Mouse (Mus musculus) lung, postnatal 14 days (tissue): ENCODE measurements around the gene Efna4.
A peak's percentile ranks its signal among the peaks of the same experiment; 100 is the strongest.

Source experiments
- DNase-seq: peaks from one replicate; pipeline ENCODE4 v3.0.0; 2021

The Efna4 gene

GRCm38 (mm10) chr3:89361675-89362074, 23.8 kb upstream of the Efna4 start, which contains the start of gene Dcst2:
TSS of gene Dcst2 (plus strand) at chr3:89361975.
- DNase-seq: no peak

- DNase-seq: no peak
These were observed 22.4 kb upstream of the Efna4 start for GRCm38 (mm10) chr3:89360237-89360636.

GRCm38 (mm10) chr3:89359630-89360029, 21.8 kb upstream of the Efna4 start:
- DNase-seq: no peak

GRCm38 (mm10) chr3:89356029-89356428, 18.2 kb upstream of the Efna4 start:
- no peak for DNase-seq

GRCm38 (mm10) chr3:89355512-89355902, 17.7 kb upstream of the Efna4 start:
- no peak for DNase-seq

- DNase-seq: peak; percentile 93
These were observed 17.1 kb upstream of the Efna4 start for GRCm38 (mm10) chr3:89354816-89355511.

- DNase-seq: no peak
These were observed 13.4 kb upstream of the Efna4 start for GRCm38 (mm10) chr3:89351271-89351670.

- peak; percentile 93 for DNase-seq
These were observed 12.2 kb upstream of the Efna4 start, which contains the start of gene Adam15 for GRCm38 (mm10) chr3:89349869-89350501. TSS of gene Adam15 (minus strand) at chr3:89349996.

- DNase-seq: peak; percentile 72
These were observed 11.4 kb upstream of the Efna4 start for GRCm38 (mm10) chr3:89348911-89349868.

- DNase-seq: no peak
These were observed 10.1 kb upstream of the Efna4 start for GRCm38 (mm10) chr3:89347916-89348315.

GRCm38 (mm10) chr3:89346815-89347540, 9.2 kb upstream of the Efna4 start:
- no peak for DNase-seq

GRCm38 (mm10) chr3:89343279-89343678, 5.5 kb upstream of the Efna4 start:
- no peak for DNase-seq

- DNase-seq: no peak
These were observed 4.0 kb upstream of the Efna4 start for GRCm38 (mm10) chr3:89341794-89342193.

GRCm38 (mm10) chr3:89340465-89340864, 2.6 kb upstream of the Efna4 start:
- peak; percentile 84 for DNase-seq

GRCm38 (mm10) chr3:89339416-89339815, 1.6 kb upstream of the Efna4 start:
- DNase-seq: peak; percentile 76

GRCm38 (mm10) chr3:89337062-89337720, 637 bp downstream of the Efna4 start:
- no peak for DNase-seq

- DNase-seq: no peak
These were observed 1.3 kb downstream of the Efna4 start for GRCm38 (mm10) chr3:89336529-89336928.

- no peak for DNase-seq
These were observed 4.8 kb downstream of the Efna4 start for GRCm38 (mm10) chr3:89333053-89333452.

- DNase-seq: no peak
These were observed 5.4 kb downstream of the Efna4 start for GRCm38 (mm10) chr3:89332476-89332875.

- DNase-seq: no peak
These were observed 5.8 kb downstream of the Efna4 start for GRCm38 (mm10) chr3:89332013-89332412.

GRCm38 (mm10) chr3:89331561-89331960, 6.3 kb downstream of the Efna4 start:
- DNase-seq: no peak

- DNase-seq: no peak
These were observed 6.9 kb downstream of the Efna4 start for GRCm38 (mm10) chr3:89330948-89331347.
